Mouse (Mus musculus) C2C12 (cell line): Measurements from ENCODE around the gene Crcp. TPM values are rescaled to one million over a fixed set of nuclear protein-coding genes. Genes with fewer than 3 reads are reported as not detected.
A peak's percentile ranks its signal among the peaks of the same experiment; 100 is the strongest.

Experiments
- H3K27me3 ChIP-seq: one replicate; pipeline ENCODE4 v1.6.1; 2011; ENCODE audit not compliant: control insufficient read depth, insufficient read depth, insufficient read length
- H3K36me3 ChIP-seq: one replicate; pipeline ENCODE4 v1.6.1; 2011; ENCODE audit not compliant: control insufficient read depth, insufficient read depth
- H3K4me3 ChIP-seq: one replicate; pipeline ENCODE4 v1.5.1; 2011; ENCODE audit warnings: mild to moderate bottlenecking, control low read depth; ENCODE audit not compliant: poor library complexity, insufficient read depth, severe bottlenecking
- H3K79me2 ChIP-seq: one replicate; pipeline ENCODE4 v1.6.1; 2011; ENCODE audit not compliant: control insufficient read depth, insufficient read depth
- H3K79me3 ChIP-seq: one replicate; pipeline ENCODE4 v1.6.1; 2011; ENCODE audit warnings: low read depth, control low read depth
- H3ac ChIP-seq: one replicate; pipeline ENCODE3; 2011; ENCODE audit warnings: low read depth; ENCODE audit not compliant: control insufficient read depth, insufficient read length
- CEBPB ChIP-seq: IDR thresholded peaks from one replicate; pipeline ENCODE4 v1.6.1; 2011; ENCODE audit warnings: low read depth, mild to moderate bottlenecking, control low read depth, moderate library complexity
- CTCF ChIP-seq: IDR thresholded peaks from one replicate; pipeline ENCODE4 v1.5.1; 2011; ENCODE audit not compliant: control insufficient read depth, insufficient read depth, insufficient read length
- FOSL1 ChIP-seq: IDR thresholded peaks from one replicate; pipeline ENCODE4 v1.8.0; 2011; ENCODE audit warnings: mild to moderate bottlenecking, low read length; ENCODE audit not compliant: poor library complexity, insufficient read depth, severe bottlenecking
- MAX ChIP-seq: IDR thresholded peaks from one replicate; pipeline ENCODE4 v1.6.1; 2011; ENCODE audit warnings: mild to moderate bottlenecking, control low read depth
- MYOD1 ChIP-seq: IDR thresholded peaks from one replicate; pipeline ENCODE4 v1.6.1; 2011; ENCODE audit warnings: low read depth; ENCODE audit not compliant: control insufficient read depth, insufficient read length
- MYOG ChIP-seq: IDR thresholded peaks from one replicate; pipeline ENCODE4 v1.6.1; 2011; ENCODE audit not compliant: control insufficient read depth, insufficient read length; ENCODE audit errors: extremely low read depth
- USF1 ChIP-seq: IDR thresholded peaks from one replicate; pipeline ENCODE4 v1.6.1; 2011; ENCODE audit warnings: low read depth, mild to moderate bottlenecking, control low read depth, moderate library complexity
- polyA plus RNA-seq: library from polyadenylated mRNA; unstranded; fragments of >200 nt; fragmentation: generic; extraction: Trizol; gene quantifications from one replicate; pipeline ENCODE4 v1.2.1, GENCODE M21; 2012; ENCODE audit warnings: missing spikeins

The Crcp gene
- polyA plus RNA-seq, 1 experiment = 32.6 TPM

GRCm38 (mm10) chr5:130040797-130041196, 11.7 kb downstream of the Crcp start:
- no peak overlapping the region for H3K4me3 ChIP-seq
- no peaks in the 10 kb centered on the region for H3K79me3 ChIP-seq
- H3K79me2 ChIP-seq = no peaks in the 10 kb centered on the region
- no peaks in the 10 kb centered on the region for H3K27me3 ChIP-seq
- no peak overlapping the region for H3ac ChIP-seq
- TF ChIP-seq MYOG = no peak
- TF ChIP-seq CEBPB = no peak
- TF ChIP-seq USF1 = no peak
- no peak for TF ChIP-seq FOSL1
- no peak for TF ChIP-seq MAX
- no peak for TF ChIP-seq CTCF
- no peak for TF ChIP-seq MYOD1
- H3K36me3 ChIP-seq = peaks cover 59% of the 10 kb centered on the region

- Histone ChIP-seq H3K79me3 (no peaks in the 10 kb centered on the region), H3K27me3 (no peaks in the 10 kb centered on the region), H3K36me3 (peaks cover 61% of the 10 kb centered on the region), H3ac (no peak overlapping the region), H3K79me2 (no peaks in the 10 kb centered on the region), H3K4me3 (no peak overlapping the region)
- no peak for TF ChIP-seq USF1
- TF ChIP-seq FOSL1 = no peak
Observed at GRCm38 (mm10) chr5:130041262-130041661, 12.2 kb downstream of the Crcp start.

GRCm38 (mm10) chr5:130043741-130044140, 14.7 kb downstream of the Crcp start:
- no peaks in the 10 kb centered on the region for H3K27me3 ChIP-seq
- H3K79me3 ChIP-seq = no peaks in the 10 kb centered on the region
- no peaks in the 10 kb centered on the region for H3K79me2 ChIP-seq
- H3K4me3 ChIP-seq = no peak overlapping the region
- H3ac ChIP-seq = no peak overlapping the region
- peaks cover 60% of the 10 kb centered on the region for H3K36me3 ChIP-seq
- no peak for TF ChIP-seq CTCF
- no peak for TF ChIP-seq FOSL1
- TF ChIP-seq CEBPB = no peak
- no peak for TF ChIP-seq MYOG
- no peak for TF ChIP-seq MYOD1
- TF ChIP-seq USF1 = no peak
- TF ChIP-seq MAX = no peak

- no peaks in the 10 kb centered on the region for H3K79me3 ChIP-seq
- H3K27me3 ChIP-seq = no peaks in the 10 kb centered on the region
- H3K36me3 ChIP-seq = peaks cover 64% of the 10 kb centered on the region
- H3K4me3 ChIP-seq = no peak overlapping the region
- TF ChIP-seq CTCF (peak; percentile 6), MYOD1 (no peak), CEBPB (peak; percentile 48), USF1 (no peak), MYOG (no peak), MAX (no peak), FOSL1 (no peak)
- no peaks in the 10 kb centered on the region for H3K79me2 ChIP-seq
- H3ac ChIP-seq = no peak overlapping the region
Observed at GRCm38 (mm10) chr5:130044201-130044695, 15.2 kb downstream of the Crcp start.

GRCm38 (mm10) chr5:130046100-130046499, 17.0 kb downstream of the Crcp start:
- H3K36me3 ChIP-seq = peaks cover 69% of the 10 kb centered on the region
- no peaks in the 10 kb centered on the region for H3K79me2 ChIP-seq
- TF ChIP-seq USF1 = no peak
- no peak for TF ChIP-seq FOSL1
- TF ChIP-seq CTCF = no peak
- no peak for TF ChIP-seq CEBPB
- TF ChIP-seq MYOD1 = no peak
- TF ChIP-seq MAX = no peak
- TF ChIP-seq MYOG = no peak
- H3K79me3 ChIP-seq = no peaks in the 10 kb centered on the region
- H3ac ChIP-seq = no peak overlapping the region
- no peak overlapping the region for H3K4me3 ChIP-seq
- H3K27me3 ChIP-seq = no peaks in the 10 kb centered on the region

GRCm38 (mm10) chr5:130046589-130046988, 17.5 kb downstream of the Crcp start:
- Histone ChIP-seq H3K4me3 (no peak overlapping the region), H3ac (no peak overlapping the region), H3K36me3 (peaks cover 71% of the 10 kb centered on the region), H3K27me3 (no peaks in the 10 kb centered on the region), H3K79me3 (no peaks in the 10 kb centered on the region), H3K79me2 (no peaks in the 10 kb centered on the region)
- no peak for TF ChIP-seq MAX
- TF ChIP-seq MYOG = no peak
